Mouse (Mus musculus): ENCODE results near the gene Nr2f2. TPM values are rescaled to one million over a fixed set of nuclear protein-coding genes. Genes with fewer than 3 reads are reported as not detected.

The Nr2f2 gene
- polyA plus RNA-seq, 1 experiment from 2014 or later = 25.1 TPM

- Histone ChIP-seq H3K9me3 (replicated peaks) (no peaks in the 10 kb centered on the region), H3K4me3 (no peak overlapping the region), H3K9ac (no peak overlapping the region), H3K27me3 (peaks cover 91% of the 10 kb centered on the region), H3K27ac (no peak overlapping the region), H3K4me1 (replicated peaks) (peaks cover 10% of the 10 kb centered on the region; the same call in 1 of the 2 replicates), H3K36me3 (no peaks in the 10 kb centered on the region), H3K4me2 (no peak overlapping the region; the same call in 1 of the 2 replicates)
- ATAC-seq (replicated peaks; ENCODE audit: insufficient number of reproducible peaks, insufficient read depth, low FRiP score, low read depth) = no peak
- 26% methylated on average over 7 of the region's 7 CpGs for WGBS
Measured at GRCm38 (mm10) chr7:70338265-70338640, 28.3 kb downstream of the Nr2f2 start.

GRCm38 (mm10) chr7:70337581-70338264 is 28.8 kb downstream of the Nr2f2 start:
- H3K9me3 ChIP-seq (replicated peaks) = no peaks in the 10 kb centered on the region
- H3K27ac ChIP-seq = no peak overlapping the region
- peak overlapping the region; percentile 22 for H3K4me3 ChIP-seq
- peaks cover 10% of the 10 kb centered on the region; the same call in 1 of the 2 replicates for H3K4me1 ChIP-seq (replicated peaks)
- H3K27me3 ChIP-seq = peaks cover 91% of the 10 kb centered on the region
- 7% methylated on average over 37 of the region's 37 CpGs for WGBS
- no peaks in the 10 kb centered on the region for H3K36me3 ChIP-seq
- no peak overlapping the region for H3K9ac ChIP-seq
- peak overlapping the region; percentile 48 for H3K4me2 ChIP-seq
- no peak for ATAC-seq (replicated peaks; ENCODE audit: insufficient number of reproducible peaks, insufficient read depth, low FRiP score, low read depth)

GRCm38 (mm10) chr7:70336571-70337240 is 29.8 kb downstream of the Nr2f2 start:
- H3K36me3 ChIP-seq = no peaks in the 10 kb centered on the region
- peaks cover 94% of the 10 kb centered on the region for H3K27me3 ChIP-seq
- H3K27ac ChIP-seq = no peak overlapping the region
- 32% methylated on average over 13 of the region's 13 CpGs for WGBS
- H3K4me3 ChIP-seq = no peak overlapping the region
- ATAC-seq (replicated peaks; ENCODE audit: insufficient number of reproducible peaks, insufficient read depth, low FRiP score, low read depth) = no peak
- peaks cover 19% of the 10 kb centered on the region for H3K4me1 ChIP-seq (replicated peaks)
- H3K9me3 ChIP-seq (replicated peaks) = no peaks in the 10 kb centered on the region
- H3K9ac ChIP-seq = no peak overlapping the region
- H3K4me2 ChIP-seq = no peak overlapping the region

- Histone ChIP-seq H3K9me3 (replicated peaks) (no peaks in the 10 kb centered on the region), H3K4me1 (replicated peaks) (peaks cover 25% of the 10 kb centered on the region), H3K9ac (no peak overlapping the region), H3K4me3 (no peak overlapping the region), H3K27me3 (peaks cover 94% of the 10 kb centered on the region), H3K4me2 (no peak overlapping the region), H3K27ac (no peak overlapping the region), H3K36me3 (no peaks in the 10 kb centered on the region)
- ATAC-seq (replicated peaks; ENCODE audit: insufficient number of reproducible peaks, insufficient read depth, low FRiP score, low read depth) = no peak
- 51% methylated on average over 3 of the region's 3 CpGs for WGBS
Measured at GRCm38 (mm10) chr7:70336126-70336525, 30.4 kb downstream of the Nr2f2 start.

- Histone ChIP-seq H3K4me1 (replicated peaks) (peaks cover 31% of the 10 kb centered on the region), H3K9ac (no peak overlapping the region), H3K36me3 (no peaks in the 10 kb centered on the region), H3K27me3 (peaks cover 94% of the 10 kb centered on the region), H3K4me2 (no peak overlapping the region), H3K27ac (no peak overlapping the region), H3K4me3 (no peak overlapping the region), H3K9me3 (replicated peaks) (no peaks in the 10 kb centered on the region)
- no peak for ATAC-seq (replicated peaks; ENCODE audit: insufficient number of reproducible peaks, insufficient read depth, low FRiP score, low read depth)
- 24% methylated on average over 7 of the region's 7 CpGs for whole genome bisulfite sequencing
Measured at GRCm38 (mm10) chr7:70335411-70335810, 31.1 kb downstream of the Nr2f2 start.

- Histone ChIP-seq H3K36me3 (no peaks in the 10 kb centered on the region), H3K4me1 (replicated peaks) (peaks cover 31% of the 10 kb centered on the region), H3K4me3 (peak overlapping the region; percentile 32), H3K27ac (no peak overlapping the region), H3K4me2 (peak overlapping the region; percentile 60), H3K9me3 (replicated peaks) (no peaks in the 10 kb centered on the region), H3K27me3 (peaks cover 93% of the 10 kb centered on the region), H3K9ac (no peak overlapping the region)
- WGBS = under 1% methylated on average over 17 of the region's 17 CpGs
- no peak for ATAC-seq (replicated peaks; ENCODE audit: insufficient number of reproducible peaks, insufficient read depth, low FRiP score, low read depth)
Measured at GRCm38 (mm10) chr7:70334836-70335235, 31.7 kb downstream of the Nr2f2 start.

- 24% methylated on average over 11 of the region's 11 CpGs for WGBS
Measured at GRCm38 (mm10) chr7:70333851-70334250, 32.7 kb downstream of the Nr2f2 start.

GRCm38 (mm10) chr7:70332926-70333664 is 33.4 kb downstream of the Nr2f2 start:
- 26% methylated on average over 14 of the region's 14 CpGs for WGBS
- H3K27me3 ChIP-seq = peaks cover 95% of the 10 kb centered on the region
- H3K4me2 ChIP-seq = no peak overlapping the region

More at GRCm38 (mm10) chr7:70333851-70334250, 32.7 kb downstream of the Nr2f2 start:
- H3K4me2 ChIP-seq = no peak overlapping the region
- H3K27me3 ChIP-seq = peaks cover 95% of the 10 kb centered on the region
- H3K27ac ChIP-seq = no peak overlapping the region
- no peak for ATAC-seq (replicated peaks; ENCODE audit: insufficient number of reproducible peaks, insufficient read depth, low FRiP score, low read depth)
- H3K4me3 ChIP-seq = no peak overlapping the region
- H3K36me3 ChIP-seq = no peaks in the 10 kb centered on the region
- no peak overlapping the region for H3K9ac ChIP-seq
- H3K4me1 ChIP-seq (replicated peaks) = peaks cover 31% of the 10 kb centered on the region
- H3K9me3 ChIP-seq (replicated peaks) = no peaks in the 10 kb centered on the region

GRCm38 (mm10) chr7:70332064-70332850 is 34.3 kb downstream of the Nr2f2 start:
- no peak for ATAC-seq (replicated peaks; ENCODE audit: insufficient number of reproducible peaks, insufficient read depth, low FRiP score, low read depth)
- Histone ChIP-seq H3K9ac (no peak overlapping the region), H3K27ac (no peak overlapping the region), H3K4me3 (peak overlapping the region; percentile 51), H3K27me3 (peaks cover 95% of the 10 kb centered on the region), H3K36me3 (no peaks in the 10 kb centered on the region), H3K9me3 (replicated peaks) (no peaks in the 10 kb centered on the region), H3K4me1 (replicated peaks) (peaks cover 26% of the 10 kb centered on the region), H3K4me2 (peak overlapping the region; percentile 80)
- 7% methylated on average over 26 of the region's 26 CpGs for WGBS

More at GRCm38 (mm10) chr7:70332926-70333664, 33.4 kb downstream of the Nr2f2 start:
- H3K4me3 ChIP-seq = no peak overlapping the region
- H3K9me3 ChIP-seq (replicated peaks) = no peaks in the 10 kb centered on the region
- H3K27ac ChIP-seq = no peak overlapping the region
- H3K4me1 ChIP-seq (replicated peaks) = peaks cover 31% of the 10 kb centered on the region
- H3K36me3 ChIP-seq = no peaks in the 10 kb centered on the region
- ATAC-seq (replicated peaks; ENCODE audit: insufficient number of reproducible peaks, insufficient read depth, low FRiP score, low read depth) = no peak
- no peak overlapping the region for H3K9ac ChIP-seq

- peak overlapping the region; percentile 51 for H3K4me3 ChIP-seq
- H3K9ac ChIP-seq = 0 out of 2 replicates have a peak overlapping the region, but pooled peaks have one; percentile 30
- H3K36me3 ChIP-seq = no peaks in the 10 kb centered on the region
- WGBS = under 1% methylated on average over 48 of the region's 48 CpGs
- no peak overlapping the region for H3K27ac ChIP-seq
- peaks cover 26% of the 10 kb centered on the region for H3K4me1 ChIP-seq (replicated peaks)
- H3K27me3 ChIP-seq = peaks cover 95% of the 10 kb centered on the region
- no peaks in the 10 kb centered on the region for H3K9me3 ChIP-seq (replicated peaks)
- 0 out of 2 replicates have a peak, but pooled peaks have one; percentile 29 for ATAC-seq (replicated peaks; ENCODE audit: insufficient number of reproducible peaks, insufficient read depth, low FRiP score, low read depth)
- peak overlapping the region; percentile 80 for H3K4me2 ChIP-seq
Measured at GRCm38 (mm10) chr7:70331243-70332063, 35.1 kb downstream of the Nr2f2 start.
